Mouse (Mus musculus) brain, embryonic 14.5 days (tissue): ENCODE data around the gene Add3. TPM values are rescaled to one million over a fixed set of nuclear protein-coding genes. Genes with fewer than 3 reads are reported as not detected.

ENCODE experiments used
- DNase-seq: peaks from one replicate; pipeline ENCODE4 v3.0.0-alpha.2; 2011; ENCODE audit warnings: low read depth
- CTCF ChIP-seq: fragments of 200-500 bp; IDR thresholded peaks from 2 replicates; pipeline ENCODE4 v1.5.1; 2012; ENCODE audit warnings: inconsistent platforms, mild to moderate bottlenecking, moderate library complexity, borderline replicate concordance; ENCODE audit not compliant: insufficient read depth, insufficient read length; ENCODE audit errors: extremely low read depth
- POLR2A ChIP-seq: fragments of 200-500 bp; IDR thresholded peaks from 2 replicates; pipeline ENCODE4 v1.6.1; 2012; ENCODE audit warnings: mild to moderate bottlenecking, inconsistent platforms, borderline replicate concordance; ENCODE audit not compliant: poor library complexity, insufficient read depth, insufficient read length, severe bottlenecking; ENCODE audit errors: extremely low read depth
- polyA plus RNA-seq: library from polyadenylated mRNA; depleted of rRNA; stranded (reverse); fragments of >200 nt; gene quantifications from 2 replicates; pipeline ENCODE4 v1.2.3, GENCODE M21; 2012

The Add3 gene
- polyA plus RNA-seq, 1 experiment, result 22.8 TPM

GRCm38 (mm10) chr19:53262061-53262460 lies 121.8 kb downstream of the Add3 start:
- DNase-seq, result no peak
- TF ChIP-seq POLR2A (no peak), CTCF (no peak)

GRCm38 (mm10) chr19:53263859-53264733 lies 123.9 kb downstream of the Add3 start:
- peak; percentile 25 for DNase-seq
- TF ChIP-seq CTCF (no peak), POLR2A (no peak)

GRCm38 (mm10) chr19:53264821-53265727 lies 124.8 kb downstream of the Add3 start:
- DNase-seq, result peak; percentile 75
- TF ChIP-seq POLR2A, result no peak
- TF ChIP-seq CTCF, result no peak

- no peak for DNase-seq
- TF ChIP-seq CTCF (no peak), POLR2A (no peak)
Observed at GRCm38 (mm10) chr19:53267305-53267704, 127.1 kb downstream of the Add3 start.

GRCm38 (mm10) chr19:53273055-53273722 lies 132.9 kb downstream of the Add3 start:
- DNase-seq, result no peak
- TF ChIP-seq CTCF (no peak), POLR2A (no peak)

- no peak for DNase-seq
- TF ChIP-seq CTCF, result no peak
- no peak for TF ChIP-seq POLR2A
Observed at GRCm38 (mm10) chr19:53273781-53274428, 133.7 kb downstream of the Add3 start.

GRCm38 (mm10) chr19:53275204-53275603 lies 135.0 kb downstream of the Add3 start:
- no peak for TF ChIP-seq POLR2A
- no peak for TF ChIP-seq CTCF
- no peak for DNase-seq

GRCm38 (mm10) chr19:53276902-53277707 lies 136.9 kb downstream of the Add3 start:
- TF ChIP-seq CTCF (no peak), POLR2A (no peak)
- DNase-seq, result no peak

GRCm38 (mm10) chr19:53278491-53279415 lies 138.5 kb downstream of the Add3 start:
- TF ChIP-seq POLR2A (no peak), CTCF (no peak)
- DNase-seq, result no peak
